Mouse (Mus musculus): Measurements from ENCODE around the gene Ankrd24.

DNA sequence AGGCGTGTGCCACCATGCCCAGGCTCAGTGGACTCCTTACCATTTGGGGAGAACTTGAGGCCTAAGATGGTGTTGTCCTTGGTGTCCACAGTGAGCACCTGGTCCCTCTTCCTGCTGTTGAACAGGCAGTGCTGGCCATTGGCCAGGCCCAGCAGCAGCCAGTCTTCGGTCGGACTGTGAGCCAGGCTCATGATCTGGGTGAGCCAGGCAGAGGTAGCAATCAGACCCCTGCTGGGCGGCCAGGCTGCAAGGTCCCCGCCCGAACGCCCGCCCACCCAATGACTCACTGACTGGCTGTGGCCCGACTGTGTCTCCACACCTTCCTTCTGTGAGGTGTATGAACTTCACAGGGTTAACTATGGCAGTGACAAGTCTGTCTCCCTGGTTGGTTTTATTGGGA lies 36.5 kb upstream of the Ankrd24 start:
- TF ChIP-seq CTCF (IDR thresholded peaks at IDR 0.05; ENCODE audit: low read depth) (no peak), EP300 (IDR thresholded peaks at IDR 0.05; ENCODE audit: low read depth) (no peak)
